Mouse (Mus musculus): ENCODE measurements at regions not wholly inside any gene's neighbourhood (a gene's known extent, or its start where the extent isn't known, plus 50 kb on each side); places are given as distances from the start of the nearest gene placed in this dataset.

DNA sequence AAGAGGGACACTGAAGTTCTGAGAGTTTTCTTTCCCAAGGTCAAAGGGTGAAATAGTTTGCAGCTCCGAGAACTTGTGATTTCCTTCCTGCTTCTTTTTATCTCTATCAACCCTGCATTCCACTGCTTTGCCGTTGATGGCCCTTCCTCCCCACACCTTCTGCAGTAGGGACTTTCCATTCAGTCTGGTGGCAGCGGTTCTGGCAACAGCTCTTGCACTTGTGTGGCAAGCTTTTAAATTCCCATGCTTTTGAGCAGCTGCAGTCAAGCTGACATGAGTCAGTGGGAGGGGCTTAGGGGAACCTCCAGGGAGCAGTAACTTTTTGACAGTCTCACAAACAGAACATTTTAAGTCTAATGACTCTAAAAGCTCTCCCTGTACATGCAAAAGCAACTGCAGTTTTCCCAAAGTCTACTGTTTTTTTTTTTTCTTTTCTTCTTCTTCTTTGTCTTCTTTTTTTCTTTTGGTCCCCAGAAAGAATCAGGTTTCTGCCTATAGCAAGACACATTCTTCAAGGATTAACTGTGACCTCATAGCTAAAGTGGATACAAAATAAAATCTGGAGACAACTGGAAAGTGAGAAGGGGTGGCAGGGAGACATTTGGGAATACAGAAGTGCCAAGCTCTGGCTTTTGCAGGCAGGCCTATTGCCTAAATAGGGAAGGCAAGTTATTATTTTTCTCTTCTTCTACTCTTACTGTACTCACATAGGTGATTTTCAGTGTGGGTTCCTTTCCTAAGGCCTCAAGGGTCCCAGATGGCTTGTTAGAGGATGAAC is 162.8 kb upstream of the Ccdc54 start:
- Histone ChIP-seq H3K9ac (ENCODE audit: low read depth, low read length) (no peak overlapping the region), H3K4me3 (ENCODE audit: low read depth, low read length) (no peak overlapping the region), H3K27me3 (ENCODE audit: control insufficient read depth, insufficient read depth, low read length) (no peaks in the 10 kb centered on the region), H3K36me3 (ENCODE audit: control insufficient read depth, insufficient read depth, low read length) (no peaks in the 10 kb centered on the region), H3K9me3 (replicated peaks; ENCODE audit: control insufficient read depth, low read length) (no peaks in the 10 kb centered on the region), H3K4me1 (ENCODE audit: control insufficient read depth, insufficient read depth, low read length) (peaks cover 15% of the 10 kb centered on the region), H3K4me2 (peak overlapping the region; percentile 16), H3K27ac (ENCODE audit: low read depth, low read length) (peak overlapping the region; percentile 86)
- ATAC-seq (replicated peaks; ENCODE audit: insufficient number of reproducible peaks, low FRiP score, low TSS enrichment) = peak; percentile 72
- WGBS (ENCODE audit: insufficient replicate concordance) = 0% methylated on average over 3 of the region's 3 CpGs

DNA sequence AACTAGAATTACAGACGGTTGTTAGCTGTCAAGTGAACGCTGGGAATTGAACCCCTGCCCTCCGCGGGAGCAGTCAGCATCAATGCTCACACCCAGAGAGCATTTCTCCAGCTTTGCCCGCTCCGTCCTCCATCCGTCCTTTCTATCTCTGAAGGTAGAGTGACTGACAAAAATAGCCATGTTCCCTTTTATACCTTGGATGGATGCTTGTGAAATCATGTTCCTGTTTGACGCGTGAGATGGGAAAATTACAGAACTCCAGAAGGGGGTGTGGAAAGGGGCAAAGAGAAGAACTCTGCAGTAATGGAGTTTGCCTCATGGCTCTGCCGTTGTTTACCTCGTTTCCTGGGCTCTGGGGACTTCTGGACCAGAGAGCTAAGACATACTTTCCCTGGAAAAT is 162.1 kb upstream of the Ccdc54 start:
- Histone ChIP-seq H3K4me2 (no peak overlapping the region), H3K27ac (ENCODE audit: low read depth, low read length) (peak overlapping the region; percentile 86), H3K36me3 (ENCODE audit: control insufficient read depth, insufficient read depth, low read length) (no peaks in the 10 kb centered on the region), H3K27me3 (ENCODE audit: control insufficient read depth, insufficient read depth, low read length) (no peaks in the 10 kb centered on the region), H3K9me3 (replicated peaks; ENCODE audit: control insufficient read depth, low read length) (no peaks in the 10 kb centered on the region), H3K4me1 (ENCODE audit: control insufficient read depth, insufficient read depth, low read length) (peaks cover 15% of the 10 kb centered on the region), H3K9ac (ENCODE audit: low read depth, low read length) (no peak overlapping the region), H3K4me3 (ENCODE audit: low read depth, low read length) (no peak overlapping the region)
- no peak for ATAC-seq (replicated peaks; ENCODE audit: insufficient number of reproducible peaks, low FRiP score, low TSS enrichment)
- WGBS (ENCODE audit: insufficient replicate concordance) = 60% methylated on average over 11 of the region's 11 CpGs

DNA sequence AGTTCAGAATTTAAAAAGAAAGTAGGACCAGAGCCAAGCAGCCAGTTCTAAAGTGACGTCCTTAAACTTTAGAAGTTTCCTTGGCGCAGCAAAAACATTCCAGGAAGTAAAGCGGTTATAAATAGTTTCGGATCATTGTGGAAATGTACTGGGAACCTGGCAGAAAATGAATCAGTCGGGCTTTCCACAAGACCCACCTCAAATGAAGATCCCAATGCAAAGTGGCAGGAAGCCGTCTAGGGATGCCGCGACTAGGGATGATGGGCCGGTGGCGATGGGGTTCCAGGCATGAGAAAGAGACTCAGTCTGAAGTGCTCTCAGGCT is 161.3 kb upstream of the Ccdc54 start:
- Histone ChIP-seq H3K9me3 (replicated peaks; ENCODE audit: control insufficient read depth, low read length) (no peaks in the 10 kb centered on the region), H3K4me2 (no peak overlapping the region), H3K36me3 (ENCODE audit: control insufficient read depth, insufficient read depth, low read length) (no peaks in the 10 kb centered on the region), H3K27me3 (ENCODE audit: control insufficient read depth, insufficient read depth, low read length) (no peaks in the 10 kb centered on the region), H3K4me1 (ENCODE audit: control insufficient read depth, insufficient read depth, low read length) (peaks cover 15% of the 10 kb centered on the region), H3K27ac (ENCODE audit: low read depth, low read length) (peak overlapping the region; percentile 2; the same call in 1 of the 2 replicates), H3K4me3 (ENCODE audit: low read depth, low read length) (no peak overlapping the region), H3K9ac (ENCODE audit: low read depth, low read length) (no peak overlapping the region)
- WGBS (ENCODE audit: insufficient replicate concordance) = 74% methylated on average over 10 of the region's 10 CpGs
- ATAC-seq (replicated peaks; ENCODE audit: insufficient number of reproducible peaks, low FRiP score, low TSS enrichment) = no peak

DNA sequence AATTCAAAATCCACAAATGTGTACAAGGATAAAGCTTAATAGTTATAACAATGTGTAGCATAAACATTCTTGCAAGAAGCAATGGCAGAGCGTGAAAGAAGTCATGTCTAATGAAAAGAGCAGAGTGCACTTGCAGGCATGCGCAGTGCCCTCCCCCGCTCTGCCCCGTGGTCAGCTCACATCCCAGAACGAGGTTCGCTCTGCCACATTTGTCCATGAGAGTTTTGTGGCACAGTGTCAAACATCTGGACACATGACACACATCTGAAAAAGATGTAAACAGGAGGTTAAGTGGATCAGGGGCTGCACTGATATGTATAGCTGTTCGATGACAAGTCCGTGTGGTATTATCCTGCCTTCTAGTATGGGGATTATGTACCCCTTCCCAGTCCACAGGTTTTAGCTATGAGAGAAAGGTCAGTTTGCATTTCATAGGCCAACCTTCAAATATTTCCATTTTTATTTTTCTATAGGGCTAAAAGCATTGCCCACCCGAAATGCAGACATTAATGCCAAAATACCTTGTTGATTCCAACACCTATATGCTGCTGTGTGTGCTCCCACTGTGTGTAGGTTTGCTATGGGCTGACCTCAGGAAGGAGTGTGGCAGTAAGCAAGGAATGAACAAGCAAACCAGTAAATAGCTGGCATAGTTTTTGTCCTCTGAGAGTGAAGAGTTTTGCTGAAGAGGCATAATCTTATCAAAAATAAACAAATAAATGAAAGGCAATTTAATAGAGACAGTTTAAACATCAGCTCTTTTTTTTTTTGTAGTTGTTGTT is 160.7 kb upstream of the Ccdc54 start:
- H3K27ac ChIP-seq (ENCODE audit: low read depth, low read length) = no peak overlapping the region
- no peak for ATAC-seq (replicated peaks; ENCODE audit: insufficient number of reproducible peaks, low FRiP score, low TSS enrichment)
- H3K36me3 ChIP-seq (ENCODE audit: control insufficient read depth, insufficient read depth, low read length) = no peaks in the 10 kb centered on the region
- no peak overlapping the region for H3K9ac ChIP-seq (ENCODE audit: low read depth, low read length)
- H3K9me3 ChIP-seq (replicated peaks; ENCODE audit: control insufficient read depth, low read length) = no peaks in the 10 kb centered on the region
- 76% methylated on average over 9 of the region's 9 CpGs for WGBS (ENCODE audit: insufficient replicate concordance)
- H3K4me2 ChIP-seq = no peak overlapping the region
- H3K27me3 ChIP-seq (ENCODE audit: control insufficient read depth, insufficient read depth, low read length) = no peaks in the 10 kb centered on the region
- H3K4me3 ChIP-seq (ENCODE audit: low read depth, low read length) = no peak overlapping the region
- peaks cover 15% of the 10 kb centered on the region for H3K4me1 ChIP-seq (ENCODE audit: control insufficient read depth, insufficient read depth, low read length)

DNA sequence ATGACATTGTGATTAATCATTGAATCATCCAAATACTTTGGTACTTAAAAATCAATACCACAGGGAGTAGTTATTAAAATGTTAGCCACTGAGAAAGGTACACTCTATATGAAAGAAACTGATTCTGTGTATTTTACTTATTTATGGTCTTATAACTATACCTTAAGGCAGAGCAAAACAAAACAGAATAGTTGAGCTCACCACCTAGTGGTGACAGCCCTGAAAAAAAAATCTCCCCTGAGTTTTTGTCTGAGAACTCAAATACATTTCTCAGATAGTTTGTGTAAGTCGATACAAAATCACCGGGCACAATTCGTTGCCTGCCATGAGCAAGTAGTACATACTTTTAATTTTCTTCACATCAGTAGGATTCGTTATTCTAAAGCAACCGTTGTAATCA is 156.7 kb upstream of the Ccdc54 start:
- Histone ChIP-seq H3K36me3 (ENCODE audit: control insufficient read depth, insufficient read depth, low read length) (no peaks in the 10 kb centered on the region), H3K9ac (ENCODE audit: low read depth, low read length) (no peak overlapping the region), H3K9me3 (replicated peaks; ENCODE audit: control insufficient read depth, low read length) (no peaks in the 10 kb centered on the region), H3K4me3 (ENCODE audit: low read depth, low read length) (no peak overlapping the region), H3K27ac (ENCODE audit: low read depth, low read length) (no peak overlapping the region), H3K27me3 (ENCODE audit: control insufficient read depth, insufficient read depth, low read length) (no peaks in the 10 kb centered on the region), H3K4me1 (ENCODE audit: control insufficient read depth, insufficient read depth, low read length) (peaks cover 5% of the 10 kb centered on the region), H3K4me2 (no peak overlapping the region)
- no peak for ATAC-seq (replicated peaks; ENCODE audit: insufficient number of reproducible peaks, low FRiP score, low TSS enrichment)
- 83% methylated on average over 5 of the region's 5 CpGs for WGBS (ENCODE audit: insufficient replicate concordance)

DNA sequence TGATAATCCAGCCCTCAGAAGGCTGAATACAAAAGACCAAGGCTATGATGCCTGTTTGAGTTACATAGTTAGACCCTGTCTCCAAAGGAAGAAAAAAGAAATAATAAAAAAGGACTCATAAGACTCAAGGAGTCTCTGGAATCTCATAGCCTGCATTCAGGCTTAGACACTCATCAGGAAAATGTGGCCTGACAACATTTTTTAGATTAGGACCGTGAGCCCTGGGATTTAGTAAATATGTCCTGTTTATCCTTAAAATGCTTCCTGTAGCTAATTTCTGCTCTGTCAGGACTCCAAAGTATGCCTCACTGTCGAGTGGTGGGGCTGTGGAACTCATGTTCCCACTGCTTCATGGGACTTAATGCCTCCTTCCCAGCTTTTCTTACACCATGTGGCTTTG is 154.8 kb upstream of the Ccdc54 start:
- no peak overlapping the region for H3K27ac ChIP-seq (ENCODE audit: low read depth, low read length)
- H3K9ac ChIP-seq (ENCODE audit: low read depth, low read length) = no peak overlapping the region
- no peak for ATAC-seq (replicated peaks; ENCODE audit: insufficient number of reproducible peaks, low FRiP score, low TSS enrichment)
- H3K4me2 ChIP-seq = no peak overlapping the region
- no peaks in the 10 kb centered on the region for H3K27me3 ChIP-seq (ENCODE audit: control insufficient read depth, insufficient read depth, low read length)
- H3K4me1 ChIP-seq (ENCODE audit: control insufficient read depth, insufficient read depth, low read length) = no peaks in the 10 kb centered on the region
- H3K4me3 ChIP-seq (ENCODE audit: low read depth, low read length) = no peak overlapping the region
- no peaks in the 10 kb centered on the region for H3K36me3 ChIP-seq (ENCODE audit: control insufficient read depth, insufficient read depth, low read length)
- WGBS (ENCODE audit: insufficient replicate concordance) = 51% methylated on average over 2 of the region's 2 CpGs
- H3K9me3 ChIP-seq (replicated peaks; ENCODE audit: control insufficient read depth, low read length) = no peaks in the 10 kb centered on the region

DNA sequence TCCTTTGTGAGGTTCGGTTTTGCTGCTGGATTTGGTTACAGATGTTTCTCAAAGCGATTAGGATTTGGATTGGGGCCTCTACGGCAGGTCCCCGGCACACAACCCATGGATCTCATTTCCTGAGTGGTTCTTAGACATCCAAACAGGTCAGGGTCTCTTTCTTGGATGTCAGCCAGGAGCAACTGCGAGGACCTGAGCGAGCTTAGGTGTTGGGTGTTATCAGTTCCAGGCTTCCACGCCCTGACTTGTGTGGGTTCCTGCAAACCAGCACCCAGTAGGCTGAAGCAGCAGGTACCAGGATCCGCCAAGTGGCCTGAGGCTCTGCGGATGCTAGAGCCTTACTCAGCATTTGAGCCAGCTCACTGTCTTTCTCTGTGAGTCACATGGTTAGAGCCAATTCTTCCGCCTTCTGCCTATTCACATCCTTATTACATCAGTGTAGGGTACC is 146.5 kb upstream of the Ccdc54 start:
- Histone ChIP-seq H3K36me3 (ENCODE audit: control insufficient read depth, insufficient read depth, low read length) (no peaks in the 10 kb centered on the region), H3K4me3 (ENCODE audit: low read depth, low read length) (peak overlapping the region; percentile 48), H3K4me2 (peak overlapping the region; percentile 79), H3K27ac (ENCODE audit: low read depth, low read length) (no peak overlapping the region), H3K9me3 (replicated peaks; ENCODE audit: control insufficient read depth, low read length) (no peaks in the 10 kb centered on the region), H3K27me3 (ENCODE audit: control insufficient read depth, insufficient read depth, low read length) (no peaks in the 10 kb centered on the region; the same call in 1 of the 2 replicates), H3K4me1 (ENCODE audit: control insufficient read depth, insufficient read depth, low read length) (no peaks in the 10 kb centered on the region), H3K9ac (ENCODE audit: low read depth, low read length) (peak overlapping the region; percentile 71)
- 18% methylated on average over 10 of the region's 10 CpGs for WGBS (ENCODE audit: insufficient replicate concordance)
- ATAC-seq (replicated peaks; ENCODE audit: insufficient number of reproducible peaks, low FRiP score, low TSS enrichment) = no peak

DNA sequence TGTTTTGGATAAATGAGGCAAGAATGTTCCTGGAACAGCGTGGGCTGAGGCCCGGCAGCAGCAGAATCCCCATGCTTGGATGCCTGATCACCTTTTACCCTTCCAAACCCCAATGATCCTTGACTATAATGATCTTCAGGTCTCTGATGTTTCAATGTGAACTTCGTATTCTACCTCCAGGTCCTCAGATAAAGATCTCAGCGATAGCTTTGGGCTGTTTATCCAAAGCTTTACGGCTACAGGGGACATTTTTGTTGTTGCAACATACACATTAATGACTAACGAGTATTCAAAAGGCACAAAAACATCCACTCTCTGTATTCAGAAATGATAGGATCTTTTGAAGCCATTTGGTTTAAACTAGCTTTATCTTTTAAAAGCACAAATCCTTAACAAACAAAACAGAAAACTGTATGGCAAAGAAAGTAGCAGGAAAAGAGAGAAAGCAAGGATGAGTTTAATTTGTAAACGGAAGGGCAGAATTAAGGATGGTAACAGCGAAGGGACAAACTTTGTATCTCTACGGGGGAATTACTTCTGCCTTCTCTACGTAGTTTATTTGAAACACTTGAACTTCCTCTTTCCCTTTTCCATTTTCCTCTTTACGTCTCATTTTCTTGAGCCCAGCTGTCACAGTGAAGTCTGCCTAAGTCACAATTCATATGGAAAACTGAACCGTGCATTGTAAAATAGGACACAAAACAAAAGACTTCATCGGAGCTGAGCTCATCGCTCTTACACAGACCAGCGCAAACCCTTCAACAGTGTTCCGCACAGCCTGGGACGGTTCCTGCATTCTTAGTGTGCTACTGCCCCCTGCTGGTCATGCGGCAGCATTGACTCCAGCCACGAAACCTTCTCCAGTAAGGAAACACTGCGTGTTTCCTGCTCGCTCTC is 145.4 kb upstream of the Ccdc54 start:
- H3K27me3 ChIP-seq (ENCODE audit: control insufficient read depth, insufficient read depth, low read length) = no peaks in the 10 kb centered on the region; the same call in 1 of the 2 replicates
- H3K4me3 ChIP-seq (ENCODE audit: low read depth, low read length) = peak overlapping the region; percentile 48
- H3K27ac ChIP-seq (ENCODE audit: low read depth, low read length) = no peak overlapping the region
- 0 out of 2 replicates have a peak, but pooled peaks cover 2% of the 10 kb centered on the region for H3K4me1 ChIP-seq (ENCODE audit: control insufficient read depth, insufficient read depth, low read length)
- peak overlapping the region; percentile 71 for H3K9ac ChIP-seq (ENCODE audit: low read depth, low read length)
- H3K4me2 ChIP-seq = peak overlapping the region; percentile 79
- H3K9me3 ChIP-seq (replicated peaks; ENCODE audit: control insufficient read depth, low read length) = no peaks in the 10 kb centered on the region
- no peaks in the 10 kb centered on the region for H3K36me3 ChIP-seq (ENCODE audit: control insufficient read depth, insufficient read depth, low read length)
- WGBS (ENCODE audit: insufficient replicate concordance) = 9% methylated on average over 21 of the region's 21 CpGs
- ATAC-seq (replicated peaks; ENCODE audit: insufficient number of reproducible peaks, low FRiP score, low TSS enrichment) = peak; percentile 78

Measured in heart, embryonic 11.5 days (tissue).